Mouse (Mus musculus) lung, embryonic 16.5 days (tissue): ENCODE results near the gene Scpep1. TPM values are rescaled to one million over a fixed set of nuclear protein-coding genes. Genes with fewer than 3 reads are reported as not detected.

Experiments used
- ATAC-seq: fragments of 200-750 bp; cut with Nextera tagmentation; 2 replicates; pipeline ENCODE4 v1.8.0; 2017; ENCODE audit warnings: low read depth, mild to moderate bottlenecking, moderate library complexity
- H3K27ac ChIP-seq: fragments of 300-500 bp; sonication (generic); 2 replicates; pipeline ENCODE4 v1.5.1; 2014; ENCODE audit warnings: mild to moderate bottlenecking, control low read depth, low read length
- H3K27me3 ChIP-seq: fragments of 300-500 bp; sonication (generic); 2 replicates; pipeline ENCODE4 v1.6.1; 2014; ENCODE audit warnings: low read depth, low read length, mixed read lengths; ENCODE audit not compliant: control insufficient read depth, insufficient read depth
- H3K36me3 ChIP-seq: fragments of 300-500 bp; sonication (generic); 2 replicates; pipeline ENCODE4 v1.6.1; 2014; ENCODE audit warnings: low read length; ENCODE audit not compliant: control insufficient read depth, insufficient read depth
- H3K4me1 ChIP-seq: fragments of 300-500 bp; sonication (generic); replicated peaks from 2 replicates; pipeline ENCODE4 v1.6.1; 2014; ENCODE audit warnings: low read length, mixed read lengths; ENCODE audit not compliant: control insufficient read depth, insufficient read depth
- H3K4me2 ChIP-seq: fragments of 300-500 bp; sonication (generic); 2 replicates; pipeline ENCODE4 v1.6.1; 2014; ENCODE audit warnings: low read depth, low read length, control low read depth
- H3K4me3 ChIP-seq: fragments of 300-500 bp; sonication (generic); 2 replicates; pipeline ENCODE4 v1.5.1; 2014; ENCODE audit warnings: mild to moderate bottlenecking, low read length, control low read depth
- H3K9ac ChIP-seq: fragments of 300-500 bp; sonication (generic); 2 replicates; pipeline ENCODE4 v1.6.1; 2014; ENCODE audit warnings: low read length, control low read depth
- H3K9me3 ChIP-seq: fragments of 300-500 bp; sonication (generic); 2 replicates; pipeline ENCODE4 v1.6.1; 2016; ENCODE audit warnings: low read length; ENCODE audit not compliant: control insufficient read depth
- WGBS: fragments of 180-500 bp; shearing (Covaris S2); extraction: QIAGEN DNeasy Blood & Tissue Kit; methylation state at CpG from one replicate; pipeline ENCODE4 v1.1.7; 2014; 5-methylcytosine and 5-hydroxymethylcytosine counted together
- polyA plus RNA-seq: library from polyadenylated mRNA; unstranded; fragments of >200 nt; fragmentation: Nextera tagmentation; extraction: Ambion mirVana; gene quantifications from 2 replicates; pipeline ENCODE4 v1.2.1, GENCODE M21; 2015

Gene Scpep1
- polyA plus RNA-seq, 1 experiment from 2014 or later = 90.8 TPM

GRCm38 (mm10) chr11:88954803-88955202, 462 bp downstream of the Scpep1 start:
- H3K36me3 ChIP-seq = peaks cover 2% of the 10 kb centered on the region; the same call in 1 of the 2 replicates

GRCm38 (mm10) chr11:88953582-88953981, 1.7 kb downstream of the Scpep1 start:
- 89% methylated on average over 3 of the region's 3 CpGs for WGBS
- Histone ChIP-seq H3K4me3 (no peak overlapping the region), H3K9me3 (no peaks in the 10 kb centered on the region), H3K27me3 (no peaks in the 10 kb centered on the region), H3K4me2 (no peak overlapping the region), H3K27ac (no peak overlapping the region), H3K36me3 (peaks cover 2% of the 10 kb centered on the region; the same call in 1 of the 2 replicates), H3K4me1 (peaks cover 3% of the 10 kb centered on the region; the same call in 1 of the 2 replicates), H3K9ac (no peak overlapping the region)
- no peak for ATAC-seq

More at GRCm38 (mm10) chr11:88954803-88955202, 462 bp downstream of the Scpep1 start:
- peak overlapping the region; percentile 57 for H3K9ac ChIP-seq
- 0% methylated on average over 4 of the region's 4 CpGs for WGBS
- H3K9me3 ChIP-seq = no peaks in the 10 kb centered on the region
- peaks cover 3% of the 10 kb centered on the region; the same call in 1 of the 2 replicates for H3K4me1 ChIP-seq
- peak overlapping the region; percentile 53 for H3K4me2 ChIP-seq
- no peaks in the 10 kb centered on the region for H3K27me3 ChIP-seq
- H3K4me3 ChIP-seq = peak overlapping the region; percentile 59
- H3K27ac ChIP-seq = peak overlapping the region; percentile 54
- peak; percentile 71 for ATAC-seq

GRCm38 (mm10) chr11:88952117-88952516, 3.1 kb downstream of the Scpep1 start:
- 94% methylated on average over 5 of the region's 5 CpGs for WGBS
- Histone ChIP-seq H3K4me2 (no peak overlapping the region), H3K9me3 (no peaks in the 10 kb centered on the region), H3K27me3 (no peaks in the 10 kb centered on the region), H3K9ac (no peak overlapping the region), H3K4me3 (no peak overlapping the region), H3K27ac (no peak overlapping the region), H3K36me3 (peaks cover 2% of the 10 kb centered on the region; the same call in 1 of the 2 replicates), H3K4me1 (peaks cover 3% of the 10 kb centered on the region; the same call in 1 of the 2 replicates)
- ATAC-seq = no peak

GRCm38 (mm10) chr11:88951576-88951975, 3.7 kb downstream of the Scpep1 start:
- H3K9me3 ChIP-seq = no peaks in the 10 kb centered on the region
- H3K36me3 ChIP-seq = peaks cover 2% of the 10 kb centered on the region; the same call in 1 of the 2 replicates
- no peak overlapping the region for H3K4me3 ChIP-seq
- WGBS = 93% methylated on average over 2 of the region's 2 CpGs
- no peaks in the 10 kb centered on the region for H3K27me3 ChIP-seq
- no peak overlapping the region for H3K27ac ChIP-seq
- H3K4me1 ChIP-seq = peaks cover 3% of the 10 kb centered on the region; the same call in 1 of the 2 replicates
- ATAC-seq = no peak
- no peak overlapping the region for H3K4me2 ChIP-seq
- H3K9ac ChIP-seq = no peak overlapping the region

GRCm38 (mm10) chr11:88950640-88951250, 4.5 kb downstream of the Scpep1 start:
- peaks cover 3% of the 10 kb centered on the region; the same call in 1 of the 2 replicates for H3K4me1 ChIP-seq
- H3K9me3 ChIP-seq = no peaks in the 10 kb centered on the region
- no peak overlapping the region for H3K9ac ChIP-seq
- H3K4me3 ChIP-seq = no peak overlapping the region
- peaks cover 2% of the 10 kb centered on the region; the same call in 1 of the 2 replicates for H3K36me3 ChIP-seq
- H3K4me2 ChIP-seq = no peak overlapping the region
- no peak overlapping the region for H3K27ac ChIP-seq
- no peak for ATAC-seq
- WGBS = 78% methylated on average over 13 of the region's 13 CpGs
- H3K27me3 ChIP-seq = no peaks in the 10 kb centered on the region

- Histone ChIP-seq H3K27ac (no peak overlapping the region), H3K36me3 (peaks cover 2% of the 10 kb centered on the region; the same call in 1 of the 2 replicates), H3K9ac (no peak overlapping the region), H3K27me3 (no peaks in the 10 kb centered on the region), H3K4me3 (no peak overlapping the region), H3K4me2 (no peak overlapping the region), H3K9me3 (no peaks in the 10 kb centered on the region), H3K4me1 (no peaks in the 10 kb centered on the region; the same call in 1 of the 2 replicates)
- WGBS = 87% methylated on average over 8 of the region's 8 CpGs
- no peak for ATAC-seq
Observed at GRCm38 (mm10) chr11:88949802-88950639, 5.2 kb downstream of the Scpep1 start.

GRCm38 (mm10) chr11:88948896-88949295, 6.4 kb downstream of the Scpep1 start:
- ATAC-seq = no peak
- no peaks in the 10 kb centered on the region for H3K27me3 ChIP-seq
- no peaks in the 10 kb centered on the region for H3K9me3 ChIP-seq
- no peak overlapping the region for H3K4me3 ChIP-seq
- no peak overlapping the region for H3K27ac ChIP-seq
- H3K9ac ChIP-seq = no peak overlapping the region
- WGBS = 68% methylated on average over 8 of the region's 8 CpGs
- H3K4me1 ChIP-seq = no peaks in the 10 kb centered on the region
- no peak overlapping the region for H3K4me2 ChIP-seq
- peaks cover 6% of the 10 kb centered on the region for H3K36me3 ChIP-seq

- Histone ChIP-seq H3K27ac (no peak overlapping the region), H3K4me1 (no peaks in the 10 kb centered on the region), H3K36me3 (peaks cover 3% of the 10 kb centered on the region), H3K4me3 (no peak overlapping the region), H3K9ac (no peak overlapping the region), H3K4me2 (no peak overlapping the region), H3K9me3 (no peaks in the 10 kb centered on the region), H3K27me3 (no peaks in the 10 kb centered on the region)
- 73% methylated on average over 7 of the region's 8 CpGs for WGBS
- ATAC-seq = no peak
Observed at GRCm38 (mm10) chr11:88945971-88946585, 9.2 kb downstream of the Scpep1 start.

- Histone ChIP-seq H3K4me1 (no peaks in the 10 kb centered on the region), H3K4me2 (no peak overlapping the region), H3K9ac (no peak overlapping the region), H3K27ac (no peak overlapping the region), H3K9me3 (no peaks in the 10 kb centered on the region), H3K4me3 (no peak overlapping the region), H3K27me3 (no peaks in the 10 kb centered on the region), H3K36me3 (peaks cover 7% of the 10 kb centered on the region)
- ATAC-seq = no peak
- WGBS = 84% methylated on average over 12 of the region's 12 CpGs
Observed at GRCm38 (mm10) chr11:88941489-88941888, 13.8 kb downstream of the Scpep1 start.
